Mouse (Mus musculus): Measurements from ENCODE around the gene Gm10401. TPM values are rescaled to one million over a fixed set of nuclear protein-coding genes. Genes with fewer than 3 reads are reported as not detected.
"Not testable (repeated sequence)": the region's sequence is repeated elsewhere in the genome, so short reads cannot be mapped to it uniquely, and the experiment has no call there.

Gm10401 gene
- total RNA-seq, 2 experiments from 2014 or later: not detected

GRCm38 (mm10) chr5:115124690-115125089 is 26.6 kb upstream of the Gm10401 start:
- no peak for ATAC-seq (replicated peaks; ENCODE audit: low FRiP score, poor library complexity, severe bottlenecking)

GRCm38 (mm10) chr5:115120978-115121377 is 22.9 kb upstream of the Gm10401 start:
- ATAC-seq (replicated peaks; ENCODE audit: low FRiP score, poor library complexity, severe bottlenecking): no peak

GRCm38 (mm10) chr5:115118961-115119570 is 21.0 kb upstream of the Gm10401 start, which contains the start of gene Acads:
Gene Acads, minus strand, starts transcription at chr5:115119346.
- ATAC-seq (replicated peaks; ENCODE audit: low FRiP score, poor library complexity, severe bottlenecking): peak; percentile 90

- ATAC-seq (replicated peaks; ENCODE audit: low FRiP score, poor library complexity, severe bottlenecking): no peak
These were observed 19.4 kb upstream of the Gm10401 start for GRCm38 (mm10) chr5:115117467-115117866.

- ATAC-seq (replicated peaks; ENCODE audit: low FRiP score, poor library complexity, severe bottlenecking): no peak
These were observed 18.3 kb upstream of the Gm10401 start for GRCm38 (mm10) chr5:115116426-115116825.

GRCm38 (mm10) chr5:115114501-115114900 is 16.4 kb upstream of the Gm10401 start:
- ATAC-seq (replicated peaks; ENCODE audit: low FRiP score, poor library complexity, severe bottlenecking): no peak

GRCm38 (mm10) chr5:115113244-115113643 is 15.1 kb upstream of the Gm10401 start:
- 0 out of 2 replicates have a peak, but pooled peaks have one; percentile 24 for ATAC-seq (replicated peaks; ENCODE audit: low FRiP score, poor library complexity, severe bottlenecking)

GRCm38 (mm10) chr5:115111156-115111555 is 13.1 kb upstream of the Gm10401 start:
- no peak for ATAC-seq (replicated peaks; ENCODE audit: low FRiP score, poor library complexity, severe bottlenecking)

- not testable (repeated sequence) for ATAC-seq (replicated peaks; ENCODE audit: low FRiP score, poor library complexity, severe bottlenecking)
These were observed 5.2 kb upstream of the Gm10401 start for GRCm38 (mm10) chr5:115103253-115103652.

- no peak for ATAC-seq (replicated peaks; ENCODE audit: low FRiP score, poor library complexity, severe bottlenecking)
These were observed 4.1 kb upstream of the Gm10401 start for GRCm38 (mm10) chr5:115102231-115102630.

GRCm38 (mm10) chr5:115100473-115100872 is 2.4 kb upstream of the Gm10401 start:
- ATAC-seq (replicated peaks; ENCODE audit: low FRiP score, poor library complexity, severe bottlenecking): no peak

- no peak for ATAC-seq (replicated peaks; ENCODE audit: low FRiP score, poor library complexity, severe bottlenecking)
These were observed 1.9 kb upstream of the Gm10401 start for GRCm38 (mm10) chr5:115099991-115100390.

GRCm38 (mm10) chr5:115099530-115099929 is 1.4 kb upstream of the Gm10401 start:
- ATAC-seq (replicated peaks; ENCODE audit: low FRiP score, poor library complexity, severe bottlenecking): no peak

- no peak for ATAC-seq (replicated peaks; ENCODE audit: low FRiP score, poor library complexity, severe bottlenecking)
These were observed 6.3 kb downstream of the Gm10401 start for GRCm38 (mm10) chr5:115091776-115092175.

GRCm38 (mm10) chr5:115091015-115091414 is 7.1 kb downstream of the Gm10401 start:
- no peak for ATAC-seq (replicated peaks; ENCODE audit: low FRiP score, poor library complexity, severe bottlenecking)

- no peak for ATAC-seq (replicated peaks; ENCODE audit: low FRiP score, poor library complexity, severe bottlenecking)
These were observed 8.4 kb downstream of the Gm10401 start for GRCm38 (mm10) chr5:115089592-115090268.

GRCm38 (mm10) chr5:115085675-115086074 is 12.4 kb downstream of the Gm10401 start:
- ATAC-seq (replicated peaks; ENCODE audit: low FRiP score, poor library complexity, severe bottlenecking): no peak

- ATAC-seq (replicated peaks; ENCODE audit: low FRiP score, poor library complexity, severe bottlenecking): no peak
These were observed 14.6 kb downstream of the Gm10401 start for GRCm38 (mm10) chr5:115083492-115083891.

GRCm38 (mm10) chr5:115081636-115082035 is 16.5 kb downstream of the Gm10401 start:
- no peak for ATAC-seq (replicated peaks; ENCODE audit: low FRiP score, poor library complexity, severe bottlenecking)

- peak; percentile 65 for ATAC-seq (replicated peaks; ENCODE audit: low FRiP score, poor library complexity, severe bottlenecking)
These were observed 21.8 kb downstream of the Gm10401 start for GRCm38 (mm10) chr5:115076144-115076901.

GRCm38 (mm10) chr5:115074749-115075148 is 23.3 kb downstream of the Gm10401 start:
- no peak for ATAC-seq (replicated peaks; ENCODE audit: low FRiP score, poor library complexity, severe bottlenecking)

All from erythroblast, adult 5-6 weeks (primary cell).